Mouse (Mus musculus) effector memory CD4-positive, alpha-beta T cell, adult 5 months (primary cell): ENCODE results near the gene Stx8. TPM values are rescaled to one million over a fixed set of nuclear protein-coding genes. Genes with fewer than 3 reads are reported as not detected.

Source experiments
- polyA plus RNA-seq: library from polyadenylated mRNA; unstranded; fragments of 100-300 nt; shearing (Covaris generic); gene quantifications from one replicate; pipeline ENCODE4 v1.2.1, GENCODE M21; 2017

Stx8 gene
- 60.0 TPM for polyA plus RNA-seq

GRCm38 (mm10) chr11:67965905-67966878, at the start of gene Stx8:
Gene Stx8, plus strand, starts transcription at chr11:67966193.

GRCm38 (mm10) chr11:67921827-67922754, 43.9 kb upstream of the Stx8 start, which contains the start of gene Usp43:
Gene Usp43, minus strand, starts transcription at chr11:67922153.

GRCm38 (mm10) chr11:67965242-67965883, 630 bp upstream of the Stx8 start, which contains the start of gene Cfap52:
Gene Cfap52, minus strand, starts transcription at chr11:67965651.

Other genes starting within 250 kb of the Stx8 start
- not detected for gene Glp2r, start 195.0 kb upstream of the Stx8 start, polyA plus RNA-seq
- not detected for gene Gsg1l2, start 191.6 kb upstream of the Stx8 start, polyA plus RNA-seq
- not detected for gene Dhrs7c, start 168.0 kb upstream of the Stx8 start, polyA plus RNA-seq
- gene Usp43, start 44.0 kb upstream of the Stx8 start, polyA plus RNA-seq = not detected
- gene Cfap52, start 542 bp upstream of the Stx8 start, polyA plus RNA-seq = not detected